Mouse (Mus musculus): ENCODE results near the gene Pcsk2.

Pcsk2 gene

DNA sequence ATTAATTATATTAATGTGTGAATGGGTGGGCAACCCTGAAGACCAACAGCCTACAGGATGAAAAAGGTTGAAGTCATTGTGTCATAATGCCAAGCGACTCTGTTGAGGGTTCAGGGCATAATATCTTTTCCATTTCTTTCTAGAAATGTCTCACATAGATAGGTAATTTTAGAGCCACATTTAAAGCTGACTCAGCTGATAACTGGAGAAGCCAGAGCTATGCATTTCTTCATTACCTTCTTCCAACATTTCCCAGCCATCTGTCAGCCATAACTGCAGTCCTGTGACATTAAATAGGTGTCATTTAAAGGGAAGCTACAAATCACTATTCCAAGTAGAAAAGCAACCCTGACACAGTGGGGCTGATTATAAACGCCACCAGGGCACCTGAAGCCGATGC, 189.5 kb downstream of the Pcsk2 start:
- DNase-seq (ENCODE audit: low read depth), result no peak

DNA sequence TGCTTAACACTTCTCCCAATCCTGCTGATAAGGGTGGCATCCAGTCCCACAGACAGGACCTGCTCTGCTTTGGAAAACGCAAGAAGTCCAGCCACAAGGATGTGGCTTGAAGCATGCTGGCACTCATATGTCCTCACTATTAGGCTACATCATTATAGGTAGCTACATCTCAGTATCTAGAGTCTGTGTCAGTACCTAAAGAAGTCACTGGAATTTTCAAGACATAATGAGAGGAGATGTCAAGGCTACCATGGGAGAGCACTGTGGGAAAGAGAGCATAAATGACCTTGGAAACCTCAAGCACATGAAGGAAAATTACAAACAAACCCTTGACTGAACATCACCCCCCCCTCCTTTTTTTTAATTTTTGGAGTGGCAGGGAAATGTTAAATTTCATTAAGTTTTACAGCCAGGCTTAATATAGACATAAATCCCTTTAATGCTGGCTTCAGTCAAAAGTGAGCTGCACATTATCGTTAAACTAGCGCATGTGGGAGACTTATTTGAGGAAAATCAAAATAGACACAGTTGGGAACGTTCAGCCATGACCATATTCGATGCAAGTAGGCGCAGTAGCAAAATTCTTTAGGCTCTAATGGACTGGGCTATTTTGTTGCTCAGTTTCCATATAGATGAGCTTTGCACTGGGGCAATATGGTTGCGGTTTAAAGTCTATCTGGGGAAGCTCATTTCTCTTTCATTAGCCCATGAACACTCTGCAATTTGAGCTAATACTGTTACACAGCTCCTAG, 193.7 kb downstream of the Pcsk2 start:
- DNase-seq (ENCODE audit: low read depth), result no peak

DNA sequence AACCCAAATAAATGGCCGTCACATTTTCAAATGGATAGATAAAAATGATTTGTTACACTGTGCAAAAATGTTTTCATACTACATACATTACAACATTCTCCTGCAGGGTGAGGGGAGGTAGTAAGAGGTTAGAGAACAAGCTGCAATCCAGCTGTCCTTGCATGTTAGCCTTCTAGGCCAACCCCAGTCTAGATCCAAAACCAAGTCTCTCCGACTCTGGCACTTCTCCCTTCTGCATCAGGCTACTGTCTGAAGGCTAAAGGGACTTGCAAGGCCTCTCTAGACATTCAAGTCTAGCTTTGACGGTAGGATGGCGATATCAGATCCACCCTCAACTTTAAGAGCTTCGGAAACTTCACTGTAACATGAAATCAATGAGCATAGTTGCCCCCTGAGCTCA, 196.5 kb downstream of the Pcsk2 start:
- no peak for DNase-seq (ENCODE audit: low read depth)

DNA sequence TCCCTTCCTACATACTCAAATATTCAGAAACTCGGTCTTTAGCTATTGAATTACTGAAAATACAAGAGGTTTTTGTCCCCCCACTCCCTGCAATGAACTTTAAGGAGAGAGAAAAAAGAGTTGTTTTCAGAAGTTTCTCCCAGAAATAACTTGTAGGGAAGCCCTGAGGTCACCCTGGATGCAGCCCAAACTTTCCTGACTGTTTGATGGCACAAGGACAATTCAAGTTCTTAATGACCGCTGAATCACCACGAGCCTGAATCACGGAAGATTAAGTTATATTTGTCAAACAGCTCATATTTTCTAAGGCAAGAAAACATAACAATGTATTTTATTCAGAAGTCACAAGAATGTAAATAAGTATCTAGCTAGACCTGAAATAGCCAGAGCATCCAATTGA, 197.1 kb downstream of the Pcsk2 start:
- DNase-seq (ENCODE audit: low read depth), result no peak

DNA sequence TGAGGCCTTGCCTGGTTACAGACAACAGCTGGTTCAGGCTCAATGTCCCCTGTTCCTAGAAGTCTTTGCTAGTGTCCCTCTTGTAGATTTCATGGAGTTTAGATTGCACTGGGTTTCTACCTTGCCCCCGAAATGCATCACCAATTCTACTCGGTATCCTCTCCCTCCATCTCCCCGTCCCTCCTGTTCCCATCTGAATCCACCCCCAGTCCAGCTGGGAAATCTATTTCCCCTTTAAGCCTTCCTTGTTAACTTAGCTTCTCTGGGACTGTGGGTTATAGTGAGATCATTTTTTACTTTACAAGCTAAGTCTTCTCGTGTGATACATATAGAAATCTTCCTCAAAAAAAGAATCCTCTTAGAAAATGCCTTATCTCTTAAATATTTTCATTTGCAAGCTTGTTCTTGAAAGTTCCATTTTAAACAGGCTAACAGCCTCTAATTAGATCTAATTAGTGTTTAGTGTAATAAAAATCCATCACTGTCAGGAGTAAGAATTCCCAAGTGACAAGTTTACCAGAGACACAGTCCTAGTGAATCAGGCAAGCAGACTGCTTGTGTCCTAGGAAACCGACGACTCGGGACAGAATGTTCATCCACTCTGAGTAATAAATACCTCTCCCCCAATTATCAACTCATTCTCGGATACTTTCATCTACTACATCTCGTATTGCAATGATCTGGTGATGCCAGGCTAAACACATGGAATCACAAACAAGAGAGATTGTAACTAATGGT, 206.3 kb downstream of the Pcsk2 start:
- DNase-seq (ENCODE audit: low read depth), result no peak

DNA sequence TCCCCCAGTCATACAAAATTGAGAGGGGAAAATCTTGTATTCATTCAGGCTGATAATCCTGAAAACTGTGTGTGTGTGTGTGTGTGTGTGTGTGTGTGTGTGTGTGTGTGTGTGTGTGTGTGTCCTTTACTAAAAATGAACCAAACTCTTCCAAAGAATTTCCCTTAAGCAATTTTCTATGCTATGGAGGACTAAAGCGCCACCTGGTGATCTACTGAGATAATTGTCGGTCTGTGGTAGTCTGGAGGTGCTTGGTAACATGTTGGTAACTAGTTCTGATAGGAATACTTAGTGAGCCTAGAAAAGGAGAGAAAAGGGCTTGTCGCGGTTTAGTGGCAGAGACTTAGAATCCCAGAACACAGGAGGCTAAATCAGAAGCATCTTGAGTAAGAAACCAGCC, 230.5 kb downstream of the Pcsk2 start:
- DNase-seq (ENCODE audit: low read depth), result no peak

DNA sequence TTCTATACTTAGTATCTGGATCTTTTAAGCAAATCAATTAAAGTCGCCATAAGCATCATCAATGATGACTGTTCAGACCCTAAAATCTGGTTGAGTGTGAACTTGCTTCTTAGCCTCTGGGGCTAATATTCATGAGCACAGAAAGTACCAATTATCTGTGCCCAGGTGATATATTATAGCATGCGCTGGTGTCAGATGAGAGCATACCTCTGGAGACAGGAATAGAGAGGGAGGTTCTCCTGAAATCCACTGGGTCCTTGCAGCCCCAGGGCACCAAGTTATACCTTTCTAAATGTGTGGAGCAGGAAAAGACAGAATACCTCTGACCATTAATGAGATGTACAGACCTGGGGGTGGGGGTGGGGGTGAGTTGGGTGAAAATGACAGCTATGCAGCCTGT, 234.4 kb downstream of the Pcsk2 start:
- no peak for DNase-seq (ENCODE audit: low read depth)

DNA sequence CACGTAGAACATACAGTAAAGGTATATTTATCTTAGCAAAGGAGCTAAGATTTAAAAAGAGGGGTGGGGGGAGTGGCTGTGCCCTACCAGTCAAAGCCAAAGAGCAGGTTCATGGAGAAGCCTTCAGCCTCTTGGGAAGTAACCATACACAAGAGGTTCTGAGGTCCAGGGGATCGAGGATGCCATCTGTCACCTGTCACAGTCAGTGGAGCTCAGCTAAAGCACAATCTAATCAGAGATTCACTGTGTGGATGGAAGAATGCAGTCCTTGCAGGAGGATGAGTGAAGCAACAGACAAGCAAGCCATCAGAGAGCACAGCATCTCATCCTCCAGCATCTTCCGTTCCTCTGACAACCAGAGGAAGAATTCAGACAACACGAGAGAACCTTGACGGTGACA, 244.0 kb downstream of the Pcsk2 start:
- no peak for DNase-seq (ENCODE audit: low read depth)

DNA sequence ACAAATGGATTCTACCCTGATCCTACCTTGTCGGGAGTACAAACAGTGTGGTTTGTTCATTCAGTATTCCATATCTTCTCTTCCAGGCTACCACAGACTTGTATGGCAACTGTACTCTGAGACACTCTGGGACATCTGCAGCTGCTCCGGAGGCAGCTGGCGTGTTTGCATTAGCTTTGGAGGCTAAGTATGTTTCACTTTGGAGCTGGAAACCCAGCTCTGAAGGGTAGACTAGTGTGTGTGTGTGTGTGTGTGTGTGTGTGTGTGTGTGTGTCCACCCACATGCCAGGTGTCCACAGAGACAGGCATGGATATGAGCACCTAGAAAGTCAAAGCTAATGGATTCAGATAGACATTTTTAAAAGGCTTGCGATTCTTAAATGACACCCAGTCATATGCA, 249.9 kb downstream of the Pcsk2 start:
- no peak for DNase-seq (ENCODE audit: low read depth)

DNA sequence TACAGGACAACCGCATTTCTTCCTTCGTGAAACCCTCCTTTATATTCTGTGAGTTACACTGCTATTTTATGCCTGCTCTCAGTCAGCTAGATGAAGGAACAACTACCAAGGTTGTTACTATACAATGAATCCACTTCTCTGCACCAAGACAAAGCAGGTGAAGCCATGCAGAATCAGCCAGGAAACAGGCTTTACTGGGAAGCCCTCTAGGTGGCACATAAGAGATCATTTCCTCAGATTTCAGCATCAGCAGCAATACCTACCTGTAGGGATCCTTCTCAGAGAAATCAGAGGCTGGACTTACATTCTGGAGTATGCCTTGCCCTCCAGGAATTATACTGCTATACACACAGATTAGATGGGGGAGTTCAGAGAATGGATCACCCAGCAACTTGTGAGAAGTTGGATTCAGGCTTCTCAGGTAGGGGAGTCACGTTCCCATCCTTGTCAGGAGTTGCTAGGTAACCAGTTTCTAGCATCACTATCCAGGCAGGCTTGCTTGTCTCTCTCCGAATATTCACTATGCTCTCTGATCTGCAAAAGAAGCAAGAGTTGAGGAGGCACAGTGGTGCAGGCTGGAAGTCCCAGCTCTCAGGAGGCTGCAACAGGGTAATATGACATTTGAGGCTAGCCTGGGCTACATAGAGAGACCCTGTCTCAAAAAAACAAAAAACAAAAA, 250.5 kb downstream of the Pcsk2 start:
- no peak for DNase-seq (ENCODE audit: low read depth)

DNA sequence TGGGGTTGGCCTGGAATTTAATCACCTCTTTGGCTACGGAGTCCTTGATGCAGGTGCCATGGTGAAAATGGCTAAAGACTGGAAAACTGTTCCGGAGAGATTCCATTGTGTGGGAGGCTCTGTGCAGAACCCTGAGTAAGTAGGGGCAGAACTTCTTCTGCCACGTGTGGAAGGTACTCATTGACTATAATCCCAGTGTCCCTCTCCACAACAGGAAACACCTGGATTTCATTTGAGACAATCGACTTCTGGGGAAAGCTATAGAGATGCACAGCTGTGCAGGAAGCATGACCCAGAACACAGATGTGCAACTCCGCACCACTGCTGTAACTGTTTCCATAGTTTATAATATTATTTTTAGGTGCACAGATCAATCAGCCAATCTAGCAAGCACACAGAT, 255.1 kb downstream of the Pcsk2 start:
- no peak for DNase-seq (ENCODE audit: low read depth)

DNA sequence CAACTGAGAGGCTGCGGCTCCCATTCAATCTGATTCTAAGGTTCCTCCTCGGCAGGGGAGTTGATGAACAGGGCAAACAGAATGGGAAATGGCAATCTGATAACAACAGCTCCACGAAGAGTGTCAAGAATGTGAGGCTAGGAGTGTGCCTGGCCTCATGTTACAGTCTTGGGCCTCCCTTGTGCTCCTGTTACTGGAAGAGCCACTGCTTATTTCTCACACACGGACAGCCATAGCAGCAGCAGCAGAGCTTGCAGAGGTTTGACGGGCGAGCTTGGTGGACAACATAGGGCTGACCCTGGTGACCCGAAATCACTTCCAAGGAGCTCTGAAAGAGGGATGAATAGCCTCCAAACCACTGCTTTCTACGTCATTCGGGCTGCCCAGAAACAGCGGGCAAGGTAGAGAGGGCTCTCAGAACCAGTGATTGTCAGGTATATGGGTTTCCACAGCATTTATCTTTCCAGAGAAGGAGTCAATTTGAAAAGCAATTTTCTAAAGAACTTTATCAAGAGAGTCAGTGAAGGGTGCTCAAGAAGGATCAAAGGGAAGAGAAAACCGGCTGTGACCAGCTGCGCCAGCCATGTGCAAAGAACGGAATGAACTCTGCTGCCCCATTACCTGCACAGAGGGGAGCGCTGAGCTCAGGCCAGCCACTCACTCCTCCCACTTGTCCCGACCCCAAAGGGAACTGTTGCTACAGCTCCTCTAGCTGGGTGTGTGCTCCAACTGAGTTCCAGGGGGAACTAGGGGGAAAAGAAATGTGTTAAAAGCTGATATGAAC, 260.4 kb downstream of the Pcsk2 start:
- no peak for DNase-seq (ENCODE audit: low read depth)

DNA sequence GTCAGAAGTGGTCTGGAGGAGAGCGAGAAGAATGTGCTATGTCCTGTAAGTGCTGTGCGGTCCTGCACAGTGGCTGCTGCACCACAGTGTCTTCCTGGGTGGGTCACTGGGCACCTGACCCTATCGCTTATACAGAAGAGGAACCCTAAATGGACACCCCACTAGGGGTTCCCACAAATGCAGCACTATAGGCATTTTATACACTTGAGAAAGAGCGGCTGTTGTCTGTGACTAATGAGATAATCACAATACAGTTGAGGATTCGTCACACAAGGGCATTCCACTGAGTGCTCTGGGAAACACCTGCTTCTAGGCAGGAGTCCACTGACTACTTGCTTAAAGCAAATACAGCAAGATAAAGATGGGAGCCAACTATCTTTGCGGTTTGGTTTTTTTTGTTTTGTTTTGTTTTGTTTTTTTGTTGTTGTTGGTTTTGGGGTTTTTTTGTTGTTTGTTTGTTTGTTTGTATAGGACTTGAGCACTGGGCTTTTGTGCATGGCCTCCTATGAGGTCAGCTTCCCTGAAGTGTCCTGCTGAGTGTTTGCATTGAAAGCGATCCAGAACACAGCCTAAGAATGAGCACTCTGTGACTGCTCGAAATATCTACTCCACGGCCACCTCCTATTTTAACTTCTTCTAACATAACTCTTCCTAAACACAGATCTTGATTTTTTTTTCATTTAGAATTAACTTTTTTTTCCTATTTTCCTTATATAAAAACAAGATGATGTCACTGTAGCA, 261.1 kb downstream of the Pcsk2 start:
- DNase-seq (ENCODE audit: low read depth), result no peak

DNA sequence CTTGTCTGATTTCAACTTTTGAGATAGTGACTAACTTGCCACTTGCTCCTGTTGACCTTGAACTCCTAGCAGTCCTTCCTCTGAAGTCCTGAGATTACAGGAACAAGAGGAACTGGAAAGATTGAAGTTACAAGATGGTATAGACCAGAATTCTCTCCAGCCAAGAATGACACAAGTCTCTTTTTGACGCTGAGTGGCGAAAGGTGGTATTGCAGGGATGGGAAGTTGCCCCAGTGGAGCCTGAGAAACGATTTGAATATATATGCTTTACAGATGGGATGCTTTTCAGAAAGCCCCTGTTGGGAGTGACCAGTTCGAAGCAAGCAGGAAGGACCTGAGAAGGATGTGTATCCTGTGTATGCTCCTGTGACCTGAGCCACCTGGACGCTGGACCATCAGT, 262.8 kb downstream of the Pcsk2 start:
- no peak for DNase-seq (ENCODE audit: low read depth)

DNA sequence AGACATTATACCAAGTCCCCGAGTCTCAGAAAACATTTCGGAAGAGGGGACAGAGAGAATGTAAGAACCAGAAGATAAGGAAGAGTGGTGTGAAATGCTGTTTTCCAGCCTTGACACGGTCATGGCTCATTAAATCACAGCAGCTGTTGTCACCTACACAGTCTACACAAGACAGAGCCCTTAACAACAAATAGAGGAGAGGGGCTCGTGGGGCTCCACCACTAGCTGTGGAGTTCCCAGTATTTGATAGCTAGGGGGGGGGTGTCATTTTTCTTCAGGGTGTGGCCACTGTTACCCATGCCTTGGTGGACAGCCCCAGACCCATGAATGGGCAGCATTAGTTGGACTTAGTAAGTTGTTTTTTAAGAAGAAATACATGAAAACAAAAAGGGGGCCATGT, 266.3 kb downstream of the Pcsk2 start:
- DNase-seq (ENCODE audit: low read depth), result no peak

DNA sequence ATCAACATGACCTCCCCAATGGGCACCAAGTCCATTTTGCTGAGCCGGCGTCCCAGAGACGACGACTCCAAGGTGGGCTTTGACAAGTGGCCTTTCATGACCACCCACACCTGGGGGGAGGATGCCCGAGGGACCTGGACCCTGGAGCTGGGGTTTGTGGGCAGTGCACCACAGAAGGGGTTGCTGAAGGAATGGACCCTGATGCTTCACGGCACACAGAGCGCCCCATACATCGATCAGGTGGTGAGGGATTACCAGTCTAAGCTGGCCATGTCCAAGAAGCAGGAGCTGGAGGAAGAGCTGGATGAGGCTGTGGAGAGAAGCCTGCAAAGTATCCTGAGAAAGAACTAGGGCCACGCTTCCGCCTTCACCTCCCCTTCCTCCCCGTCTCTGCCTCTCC, 267.5 kb downstream of the Pcsk2 start:
- DNase-seq (ENCODE audit: low read depth), result no peak

DNA sequence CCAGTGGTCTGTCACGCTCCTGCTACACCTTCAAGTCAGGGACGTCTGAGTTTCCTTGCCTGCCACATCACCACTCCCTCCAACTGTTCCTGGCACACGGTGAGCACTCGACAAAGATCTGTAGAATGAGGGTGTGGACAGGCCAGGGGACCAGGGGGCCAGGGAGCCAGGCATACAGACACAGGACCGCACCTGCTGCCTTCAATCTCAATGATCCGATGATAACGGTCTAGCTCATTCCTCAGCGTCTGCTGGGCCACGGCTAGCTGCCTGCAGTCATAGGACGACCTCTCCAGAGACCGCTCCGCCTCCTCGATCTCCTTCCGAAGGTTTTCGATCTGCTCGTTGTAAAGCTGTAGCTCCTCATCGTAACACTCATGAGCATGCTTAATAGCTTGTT, 285.7 kb downstream of the Pcsk2 start:
- DNase-seq (ENCODE audit: low read depth), result no peak

DNA sequence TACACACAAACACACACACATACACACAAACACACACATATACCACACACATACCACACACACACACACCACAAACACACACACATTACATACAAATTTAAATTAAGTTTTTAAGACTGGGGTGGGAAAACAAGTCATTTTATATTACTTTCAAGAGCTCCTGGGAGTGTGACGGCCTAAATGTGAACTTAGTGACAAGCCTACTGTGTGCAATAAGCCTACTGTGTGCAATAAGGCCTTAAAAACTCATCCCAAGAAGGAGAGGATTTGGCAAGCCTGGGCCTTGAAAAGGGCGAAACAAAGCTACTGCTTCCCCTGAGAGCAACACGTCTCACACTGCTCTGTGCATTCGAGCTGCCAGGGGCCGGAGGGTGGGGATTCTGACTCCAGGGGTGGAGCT, 286.8 kb downstream of the Pcsk2 start:
- DNase-seq (ENCODE audit: low read depth), result no peak

DNA sequence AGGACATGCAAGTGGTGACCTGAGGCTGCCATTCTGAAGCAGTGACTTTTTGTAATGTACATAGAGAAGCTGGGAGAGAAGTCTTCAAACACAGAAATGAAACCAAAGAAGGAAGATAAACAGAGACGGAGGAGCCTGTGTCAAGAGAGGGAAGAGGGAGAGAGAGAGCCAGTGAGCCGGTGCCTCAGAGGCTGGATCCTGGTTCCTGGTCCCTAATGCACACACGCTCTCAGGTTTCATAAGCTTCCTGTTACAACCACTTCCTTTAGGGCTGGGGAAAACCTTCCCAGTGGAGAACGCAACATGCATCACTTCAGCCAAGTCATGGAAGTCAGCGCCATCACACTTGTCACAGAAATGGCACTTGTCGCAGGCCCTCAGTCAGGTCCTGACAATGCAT, 288.1 kb downstream of the Pcsk2 start:
- DNase-seq (ENCODE audit: low read depth), result no peak

DNA sequence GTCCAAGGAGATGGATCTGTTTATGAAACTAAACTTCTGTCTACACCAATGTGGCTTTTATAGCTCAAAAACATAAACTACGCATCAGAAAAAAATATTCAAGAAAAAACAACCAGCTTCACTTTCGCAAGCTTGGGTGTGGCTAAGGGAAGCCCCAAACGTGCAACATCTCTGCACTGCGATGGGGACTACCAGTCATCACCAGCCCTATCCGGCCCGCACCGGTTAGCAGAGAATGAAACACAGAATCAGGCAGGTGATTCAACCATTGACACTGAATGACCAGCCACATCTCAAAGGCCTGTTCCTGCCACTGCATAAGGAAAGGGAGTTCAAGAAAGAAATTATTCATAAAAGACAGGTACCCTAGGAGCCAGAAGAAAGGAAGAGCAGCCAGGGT, 289.9 kb downstream of the Pcsk2 start:
- no peak for DNase-seq (ENCODE audit: low read depth)

DNA sequence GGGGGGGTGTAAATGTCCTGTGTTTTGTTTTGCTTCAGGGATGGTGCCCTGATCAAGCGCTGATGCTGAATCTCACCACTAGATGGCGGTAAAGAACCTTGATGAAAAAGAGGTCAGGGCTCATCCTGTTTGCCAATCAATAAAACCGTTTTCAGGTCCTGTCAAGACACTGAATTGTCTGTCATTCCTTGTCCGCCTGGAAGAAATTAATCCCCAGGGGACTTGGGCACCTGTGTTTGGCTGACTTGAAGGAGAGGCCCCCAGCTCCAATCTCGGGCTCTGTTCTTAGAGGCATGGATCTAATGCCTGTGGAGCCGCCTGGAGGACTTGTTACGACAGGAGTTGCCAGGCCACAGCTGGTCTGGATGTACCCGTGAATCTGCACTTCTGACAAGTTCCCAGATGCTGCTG, 291.3 kb downstream of the Pcsk2 start:
- peak; percentile 84 for DNase-seq (ENCODE audit: low read depth)

DNA sequence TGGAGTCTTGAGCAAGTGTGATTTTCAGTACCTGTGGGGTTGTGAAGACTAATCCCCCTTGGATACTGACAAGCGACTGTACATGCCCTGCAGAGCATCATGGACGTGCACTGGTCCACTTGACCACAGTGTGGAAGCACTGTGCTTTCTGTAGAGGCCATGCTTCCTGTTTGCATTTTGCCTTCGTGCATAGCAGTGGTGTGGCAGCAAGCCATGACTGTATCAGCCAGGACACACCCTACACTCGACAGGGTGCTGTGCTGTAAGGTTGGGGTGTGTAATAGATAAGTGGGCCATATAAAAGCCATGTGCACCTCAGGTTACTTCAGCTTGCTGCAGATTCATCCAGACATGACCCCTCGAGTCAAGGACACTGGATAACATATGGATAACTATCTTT, 292.7 kb downstream of the Pcsk2 start:
- DNase-seq (ENCODE audit: low read depth), result peak; percentile 30

Measured in naive thymus-derived CD4-positive, alpha-beta T cell, adult 2 months (primary cell).